Comparison of ENCODE assay signal across 14 mouse cellular contexts in genomic region chr16:8849929-8850328, GRCm38 (mm10). TPM values are rescaled to one million over a fixed set of nuclear protein-coding genes. Genes with fewer than 3 reads are reported as not detected.
DNase-seq lines count a peak whose midpoint lies in the region; ATAC-seq and TF ChIP-seq lines count a peak whose summit lies in the region.
"Had no signal": no experiment of that assay in that cellular context is flagged by ENCODE, and none has a peak within 500 bp of the region (broad histone marks: within the 10 kb centered on the region; RNA-seq: fewer than 3 reads in every experiment).

No protein-coding gene starts in this region.

- H3K79me2 ChIP-seq in CH12.LX (replicated peaks; ENCODE audit: control insufficient read depth, extremely low read depth, insufficient read depth, poor library complexity, severe bottlenecking), result peaks cover 69% of the 10 kb centered on the region
- peaks cover 94% of the 10 kb centered on the region for H3K79me2 ChIP-seq in myocyte (ENCODE audit: control insufficient read depth, insufficient read depth)

- no peak overlapping the region for H3K4me2 ChIP-seq in kidney, embryonic 14.5 days (replicated peaks; ENCODE audit: low read depth, low read length)
- H3K4me2 ChIP-seq in CH12.LX (ENCODE audit: insufficient read depth, low read depth, poor library complexity, severe bottlenecking) (no peak overlapping the region), myocyte (ENCODE audit: low read depth) (peak overlapping the region; percentile 56)
- H3K4me2 ChIP-seq: heart, embryonic 12.5 days; hindbrain, embryonic 12.5 days; neural tube, embryonic 15.5 days had no signal

- H3K9me3 ChIP-seq in kidney, embryonic 14.5 days (ENCODE audit: control insufficient read depth, low read length), result no peaks in the 10 kb centered on the region
- no peaks in the 10 kb centered on the region for H3K9me3 ChIP-seq in CH12.LX (replicated peaks; ENCODE audit: low read length)
- H3K9me3 ChIP-seq: heart, embryonic 12.5 days; hindbrain, embryonic 12.5 days; neural tube, embryonic 15.5 days had no signal

- TF ChIP-seq POLR2A in CH12.LX (IDR thresholded peaks at IDR 0.05; ENCODE audit: low read depth, low read length) (no peak), myocyte (IDR thresholded peaks at IDR 0.05; ENCODE audit: insufficient read length, low read depth) (no peak)

- no peak overlapping the region for H3K27ac ChIP-seq in kidney, embryonic 14.5 days (ENCODE audit: low read depth, low read length)
- H3K27ac ChIP-seq in CH12.LX (ENCODE audit: insufficient read depth, low read depth), result no peak overlapping the region
- H3K27ac ChIP-seq: hindbrain, embryonic 12.5 days; macrophage; neural tube, embryonic 15.5 days had no signal

- H3K27me3 ChIP-seq in kidney, embryonic 14.5 days (ENCODE audit: control insufficient read depth, insufficient read depth, low read length), result no peaks in the 10 kb centered on the region
- H3K27me3 ChIP-seq in CH12.LX (replicated peaks), result no peaks in the 10 kb centered on the region
- H3K27me3 ChIP-seq in myocyte (ENCODE audit: control insufficient read depth, insufficient read depth, insufficient read length), result no peaks in the 10 kb centered on the region
- H3K27me3 ChIP-seq: heart, embryonic 12.5 days; hindbrain, embryonic 12.5 days; neural tube, embryonic 15.5 days had no signal

- H3K4me1 ChIP-seq in kidney, embryonic 14.5 days (ENCODE audit: control insufficient read depth, insufficient read depth, low read length), result no peaks in the 10 kb centered on the region; the same call in 1 of the 2 replicates
- H3K4me1 ChIP-seq in CH12.LX (ENCODE audit: control insufficient read depth in 1 of 2, insufficient read depth in 2 of 2), result peaks cover 0 to 31% of the 10 kb centered on the region in 2 experiments; a peak in 3 of 4 replicates

- peak; percentile 48 for DNase-seq in kidney, postnatal 10 days
- no peak for DNase-seq in CH12.LX (ENCODE audit: extremely low read depth)
- peak; percentile 61 for DNase-seq in brain, adult 2 months (ENCODE audit: low read depth, low spot score)
- no peak for DNase-seq in thymus, postnatal 36 days
- no peak for DNase-seq in left cerebral cortex, adult 18-20 months (ENCODE audit: low spot score in 2 of 2)
- DNase-seq: adrenal gland, postnatal 10 days; gastrocnemius, postnatal 10 days had no signal

- 76% methylated on average over 1 of the region's 1 CpGs for WGBS in kidney, embryonic 14.5 days

- no peak overlapping the region for H3K9ac ChIP-seq in kidney, embryonic 14.5 days (ENCODE audit: low read depth, low read length)
- no peak overlapping the region for H3K9ac ChIP-seq in CH12.LX (ENCODE audit: insufficient read depth, low read depth)
- H3K9ac ChIP-seq: heart, embryonic 12.5 days; hindbrain, embryonic 12.5 days; neural tube, embryonic 15.5 days had no signal

- no peak for TF ChIP-seq EP300 in CH12.LX (IDR thresholded peaks at IDR 0.05; ENCODE audit: low read length)

- TF ChIP-seq RAD21 in CH12.LX (IDR thresholded peaks at IDR 0.05; ENCODE audit: low read depth, low read length), result no peak

- no peak overlapping the region for H3ac ChIP-seq in myocyte (ENCODE audit: control insufficient read depth, insufficient read length)

- dilution Hi-C loops in CH12.LX (cut with MboI; ENCODE audit: extremely low pct_ligation_motif_present, extremely low pct_unique_long_range_greater_than_20kb, low sequenced_read_pairs), result no loop called here

- in situ Hi-C loops in CH12.LX (cut with MboI; ENCODE audit: low pct_ligation_motif_present, low pct_unique_long_range_greater_than_20kb, low sequenced_read_pairs), result no loop called here

- ATAC-seq in kidney, embryonic 14.5 days (ENCODE audit: low FRiP score, low TSS enrichment), result no peak
- ATAC-seq: midbrain, embryonic 16.5 days had no signal

- peaks cover 39% of the 10 kb centered on the region for H3K36me3 ChIP-seq in kidney, embryonic 14.5 days (ENCODE audit: control insufficient read depth, insufficient read depth, low read length)
- H3K36me3 ChIP-seq in CH12.LX (replicated peaks in 1 of 2; ENCODE audit: control insufficient read depth in 1 of 2, insufficient read depth in 1 of 2, low read length in 1 of 2) (peaks cover 53 to 88% of the 10 kb centered on the region in 2 experiments), myocyte (ENCODE audit: control insufficient read depth, insufficient read depth) (peaks cover 4% of the 10 kb centered on the region)

- no peak overlapping the region for H3K4me3 ChIP-seq in kidney, embryonic 14.5 days (ENCODE audit: low read length)
- no peak overlapping the region for H3K4me3 ChIP-seq in CH12.LX (replicated peaks in 1 of 3; ENCODE audit: low read depth in 2 of 3, low read length in 2 of 3, poor library complexity in 1 of 3)
- H3K4me3 ChIP-seq in myocyte, result no peak overlapping the region
- H3K4me3 ChIP-seq: heart, embryonic 12.5 days; hindbrain, embryonic 12.5 days; neural tube, embryonic 15.5 days had no signal

- no peak for TF ChIP-seq CTCF in CH12.LX (conservative IDR thresholded peaks at IDR 0.05 in 1 of 2, IDR thresholded peaks at IDR 0.05 in 1 of 2; ENCODE audit: low read depth in 2 of 2, low read length in 2 of 2)

TF ChIP-seq in CH12.LX, 34 proteins besides CTCF, POLR2A, EP300 and RAD21:
- TF ChIP-seq ZKSCAN1 (IDR thresholded peaks at IDR 0.05; ENCODE audit: borderline replicate concordance, low read depth, low read length), result no peak
- no peak for TF ChIP-seq RCOR1 (conservative IDR thresholded peaks at IDR 0.05; ENCODE audit: low read depth, low read length)
- TF ChIP-seq USF1 (IDR thresholded peaks at IDR 0.05; ENCODE audit: low read depth, low read length), result peak; percentile 7; the same call in 1 of the 2 replicates
- no peak for TF ChIP-seq ELF1 (IDR thresholded peaks at IDR 0.05; ENCODE audit: low read depth, low read length)
- 0 out of 2 replicates have a peak, but pooled peaks have one; percentile 9 for TF ChIP-seq MAFK (IDR thresholded peaks at IDR 0.05; ENCODE audit: insufficient replicate concordance, low read length)

TF ChIP-seq in myocyte, 11 proteins besides CTCF, POLR2A, EP300 and RAD21:
- TF ChIP-seq TCF12 (IDR thresholded peaks at IDR 0.05; ENCODE audit: insufficient read depth, poor library complexity, severe bottlenecking) (no peak), TCF3 (IDR thresholded peaks at IDR 0.05; ENCODE audit: insufficient read length, low read depth) (no peak), USF1 (IDR thresholded peaks at IDR 0.05; ENCODE audit: low read depth) (peak; percentile 95)
TF ChIP-seq in myocyte: peak in this region for 1.

RNA-seq across cellular contexts. Expression of gene 1810013L24Rik, which starts 20.0 kb away (rescaled TPM):
- polyA plus RNA-seq in kidney, embryonic 14.5 days (2014; fragmentation: Nextera tagmentation; extraction: Ambion mirVana), result 17.2 and 19.0 TPM in 2 replicates
- total RNA-seq in CH12.LX (2012; rRNA removed), result 27.1 and 30.7 TPM in 2 replicates
- 30.0 and 32.8 TPM in 2 replicates for total RNA-seq in CH12.LX (2014; rRNA removed)
- polyA plus RNA-seq in CH12.LX (2012; ENCODE audit: insufficient read length, low read depth), result 44.2 and 47.7 TPM in 2 replicates
- 27.5 TPM for polyA plus RNA-seq in myocyte (2012; fragmentation: generic; extraction: Trizol)
- total RNA-seq in left cerebral cortex, adult 18-20 months (2021), result 100 to 1,000 TPM; 100 to 105 TPM

RNA-seq across cellular contexts. Expression of gene Usp7, which starts 57.8 kb away (rescaled TPM):
- 46.2 and 61.4 TPM in 2 replicates for polyA plus RNA-seq in kidney, embryonic 14.5 days (2014; fragmentation: Nextera tagmentation; extraction: Ambion mirVana)
- total RNA-seq in CH12.LX (2012; rRNA removed), result 113 and 140 TPM in 2 replicates
- 143 and 169 TPM in 2 replicates for total RNA-seq in CH12.LX (2014; rRNA removed)
- 156 and 169 TPM in 2 replicates for polyA plus RNA-seq in CH12.LX (2012; ENCODE audit: insufficient read length, low read depth)
- 24.0 TPM for polyA plus RNA-seq in myocyte (2012; fragmentation: generic; extraction: Trizol)
- 100 to 1,000 TPM; 160 to 165 TPM for total RNA-seq in left cerebral cortex, adult 18-20 months (2021)

Comparison
In these comparisons a context has a peak if more than half of its experiments do, and no peak if none do; other contexts are left out.
1. DNase-seq: peak in kidney, postnatal 10 days (single experiment) and brain, adult 2 months (single experiment); none in CH12.LX (single experiment), thymus, postnatal 36 days (0 of 2) and left cerebral cortex, adult 18-20 months (0 of 2).